Mouse (Mus musculus): ENCODE measurements around the gene Olfr417. TPM values are rescaled to one million over a fixed set of nuclear protein-coding genes. Genes with fewer than 3 reads are reported as not detected.
"Not testable (repeated sequence)": the region's sequence is repeated elsewhere in the genome, so short reads cannot be mapped to it uniquely, and the experiment has no call there.

Gene Olfr417
- polyA plus RNA-seq (2015; fragmentation: Nextera tagmentation; extraction: Ambion mirVana): not detected in 2 replicates

DNA sequence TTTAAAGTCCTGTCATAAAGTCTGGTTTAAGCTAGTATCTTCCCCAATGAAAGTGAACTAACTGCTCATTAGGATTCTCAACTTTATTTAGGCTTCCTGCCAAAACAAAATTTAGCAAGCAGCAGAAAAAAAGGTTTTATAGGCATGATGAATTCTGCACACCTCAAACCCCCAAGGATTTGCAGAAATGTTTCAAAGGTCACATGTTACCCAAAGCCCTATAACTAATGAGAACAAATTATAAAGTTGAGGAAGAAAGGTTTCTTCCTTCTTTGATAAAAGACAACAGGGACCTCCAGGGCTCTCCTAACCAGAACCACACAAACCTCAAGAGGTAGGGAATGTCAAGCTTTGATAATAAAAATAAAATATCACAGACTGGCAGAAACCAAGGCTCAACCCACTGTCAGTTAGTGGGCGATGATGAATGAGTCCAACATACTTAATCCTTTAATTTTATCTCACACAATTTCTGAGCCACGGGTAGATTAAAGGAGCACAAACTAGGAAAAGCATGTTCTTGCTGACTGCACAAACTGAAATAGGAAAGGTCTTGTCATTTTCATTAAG, at the start of gene Olfr417:
TSS of gene Olfr417 (plus strand) at position 241 of the 570 bp plus-strand sequence.
- no peak for ATAC-seq (replicated peaks; ENCODE audit: low FRiP score)
- Histone ChIP-seq H3K9ac (no peak within 1 kb of the TSS), H3K4me2 (no peak within 1 kb of the TSS), H3K27ac (no peak within 1 kb of the TSS), H3K27me3 (no peaks in the 10 kb centered on the region), H3K4me1 (no peaks in the 10 kb centered on the region), H3K4me3 (replicated peaks) (no peak within 1 kb of the TSS), H3K9me3 (replicated peaks) (no peaks in the 10 kb centered on the region), H3K36me3 (no peaks in the 10 kb centered on the region)
- WGBS: 54% methylated on average over 2 of the region's 2 CpGs

GRCm38 (mm10) chr1:174317308-174317707, 47.6 kb upstream of the Olfr417 start:
- Histone ChIP-seq H3K4me3 (replicated peaks) (no peak overlapping the region), H3K36me3 (no peaks in the 10 kb centered on the region), H3K27me3 (no peaks in the 10 kb centered on the region), H3K4me2 (no peak overlapping the region), H3K9ac (no peak overlapping the region), H3K9me3 (replicated peaks) (no peaks in the 10 kb centered on the region), H3K4me1 (no peaks in the 10 kb centered on the region), H3K27ac (no peak overlapping the region)
- 69% methylated on average over 2 of the region's 2 CpGs for WGBS
- no peak for ATAC-seq (replicated peaks; ENCODE audit: low FRiP score)

GRCm38 (mm10) chr1:174330218-174330617, 34.7 kb upstream of the Olfr417 start, which contains the start of gene Mptx1:
Mptx1 (plus strand) TSS chr1:174330518.
- H3K27me3 ChIP-seq: no peaks in the 10 kb centered on the region
- no peak within 1 kb of the TSS for H3K9ac ChIP-seq
- H3K27ac ChIP-seq: no peak within 1 kb of the TSS
- no peak within 1 kb of the TSS for H3K4me3 ChIP-seq (replicated peaks)
- H3K36me3 ChIP-seq: no peaks in the 10 kb centered on the region
- H3K4me1 ChIP-seq: no peaks in the 10 kb centered on the region
- no peak for ATAC-seq (replicated peaks; ENCODE audit: low FRiP score)
- no peaks in the 10 kb centered on the region for H3K9me3 ChIP-seq (replicated peaks)
- no peak within 1 kb of the TSS for H3K4me2 ChIP-seq

- H3K4me3 ChIP-seq (replicated peaks); H3K9ac ChIP-seq; H3K27ac ChIP-seq; ATAC-seq (replicated peaks; ENCODE audit: low FRiP score); H3K4me2 ChIP-seq; H3K4me1 ChIP-seq; H3K36me3 ChIP-seq; H3K27me3 ChIP-seq; H3K9me3 ChIP-seq (replicated peaks): not testable (repeated sequence)
- 86% methylated on average over 1 of the region's 1 CpGs for WGBS
Measured at GRCm38 (mm10) chr1:174353636-174354035, 11.3 kb upstream of the Olfr417 start.

DNA sequence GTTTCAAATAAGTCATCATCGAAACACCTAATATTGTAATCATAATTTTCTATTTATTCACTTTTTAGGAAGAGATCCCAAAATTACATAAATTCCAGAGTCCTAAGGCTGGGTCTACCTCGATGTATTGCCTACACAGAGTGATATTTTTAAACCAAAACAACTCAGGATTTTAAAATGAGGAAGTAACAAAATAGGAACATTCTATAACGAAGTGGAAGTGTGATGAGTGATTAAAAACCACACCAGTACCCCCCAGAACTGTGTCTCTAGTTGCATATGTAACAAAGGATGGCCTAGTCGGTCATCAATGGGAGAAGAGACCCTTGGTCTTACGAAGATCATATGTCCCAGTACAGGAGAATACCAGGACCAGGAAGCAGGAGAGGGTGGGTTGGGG, 10.3 kb upstream of the Olfr417 start:
- no peak for ATAC-seq (replicated peaks; ENCODE audit: low FRiP score)
- WGBS: 81% methylated on average over 5 of the region's 5 CpGs
- no peaks in the 10 kb centered on the region for H3K9me3 ChIP-seq (replicated peaks)

DNA sequence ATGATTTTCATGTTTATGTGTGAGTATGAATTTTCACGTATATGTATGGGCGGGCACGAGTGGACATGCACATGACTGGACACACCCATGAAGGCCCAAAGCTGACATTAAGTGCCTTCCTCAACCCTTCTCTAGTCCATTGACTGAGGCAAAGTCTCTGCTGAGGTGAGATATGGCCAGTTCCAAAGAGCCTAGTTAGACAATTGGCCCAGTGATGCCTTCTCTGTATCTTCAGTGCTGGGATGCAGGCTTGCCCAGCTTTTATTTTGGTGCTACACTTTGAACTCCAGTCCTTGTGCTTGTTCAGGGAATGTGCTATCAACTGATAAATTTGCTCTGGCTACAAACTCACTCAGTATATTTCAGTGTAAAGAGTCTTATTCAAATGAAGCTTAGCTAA, 8.9 kb downstream of the Olfr417 start:
- no peak for ATAC-seq (replicated peaks; ENCODE audit: low FRiP score)
- Histone ChIP-seq H3K27me3 (no peaks in the 10 kb centered on the region), H3K4me2 (no peak overlapping the region), H3K27ac (no peak overlapping the region), H3K9ac (no peak overlapping the region), H3K9me3 (replicated peaks) (no peaks in the 10 kb centered on the region), H3K4me3 (replicated peaks) (no peak overlapping the region), H3K4me1 (no peaks in the 10 kb centered on the region), H3K36me3 (no peaks in the 10 kb centered on the region)
- 89% methylated on average over 3 of the region's 3 CpGs for WGBS

More for the DNA sequence above, 10.3 kb upstream of the Olfr417 start:
- no peaks in the 10 kb centered on the region for H3K27me3 ChIP-seq
- no peak overlapping the region for H3K27ac ChIP-seq
- H3K4me3 ChIP-seq (replicated peaks): no peak overlapping the region
- H3K9ac ChIP-seq: no peak overlapping the region
- H3K4me1 ChIP-seq: no peaks in the 10 kb centered on the region
- no peak overlapping the region for H3K4me2 ChIP-seq
- H3K36me3 ChIP-seq: no peaks in the 10 kb centered on the region

DNA sequence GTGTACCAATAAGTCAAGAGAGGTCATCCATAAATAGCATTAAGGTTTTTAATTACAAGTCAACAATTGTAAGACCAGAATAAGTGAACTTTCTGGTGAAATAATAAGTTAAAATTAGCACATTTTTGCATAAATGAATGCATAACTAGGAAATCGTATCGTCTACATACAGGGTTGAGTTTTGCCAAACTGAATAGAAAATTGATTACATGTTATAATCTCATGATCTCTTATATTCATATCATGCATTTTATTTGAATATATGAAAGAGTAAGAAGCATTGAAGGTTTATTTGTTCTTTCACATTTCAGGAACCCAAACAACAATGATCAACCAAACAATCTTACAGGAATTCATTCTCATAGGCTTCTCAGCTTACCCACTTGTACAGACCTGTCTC, 25.8 kb downstream of the Olfr417 start, which contains the start of gene Olfr248:
TSS of gene Olfr248 (plus strand) at position 301 of the 400 bp plus-strand sequence.
- no peaks in the 10 kb centered on the region for H3K36me3 ChIP-seq
- no peak within 1 kb of the TSS for H3K9ac ChIP-seq
- H3K4me3 ChIP-seq (replicated peaks): no peak within 1 kb of the TSS
- 98% methylated on average over 2 of the region's 2 CpGs for WGBS
- H3K4me1 ChIP-seq: no peaks in the 10 kb centered on the region
- H3K9me3 ChIP-seq (replicated peaks): no peaks in the 10 kb centered on the region
- no peak within 1 kb of the TSS for H3K4me2 ChIP-seq
- no peaks in the 10 kb centered on the region for H3K27me3 ChIP-seq
- no peak for ATAC-seq (replicated peaks; ENCODE audit: low FRiP score)
- H3K27ac ChIP-seq: no peak within 1 kb of the TSS

GRCm38 (mm10) chr1:174422959-174423358, 58.0 kb downstream of the Olfr417 start:
- H3K4me2 ChIP-seq: no peak overlapping the region
- WGBS: 89% methylated on average over 4 of the region's 4 CpGs
- H3K27me3 ChIP-seq: no peaks in the 10 kb centered on the region
- no peak for ATAC-seq (replicated peaks; ENCODE audit: low FRiP score)
- H3K4me3 ChIP-seq (replicated peaks): no peak overlapping the region
- no peaks in the 10 kb centered on the region for H3K36me3 ChIP-seq
- H3K27ac ChIP-seq: no peak overlapping the region
- H3K4me1 ChIP-seq: no peaks in the 10 kb centered on the region
- H3K9me3 ChIP-seq (replicated peaks): no peaks in the 10 kb centered on the region
- no peak overlapping the region for H3K9ac ChIP-seq

- H3K27ac ChIP-seq: no peak within 1 kb of the TSS
- H3K9ac ChIP-seq: no peak within 1 kb of the TSS
- H3K27me3 ChIP-seq: no peaks in the 10 kb centered on the region
- 68% methylated on average over 1 of the region's 1 CpGs for WGBS
- no peaks in the 10 kb centered on the region for H3K9me3 ChIP-seq (replicated peaks)
- no peak for ATAC-seq (replicated peaks; ENCODE audit: low FRiP score)
- no peak within 1 kb of the TSS for H3K4me3 ChIP-seq (replicated peaks)
- H3K4me1 ChIP-seq: no peaks in the 10 kb centered on the region
- H3K36me3 ChIP-seq: no peaks in the 10 kb centered on the region
- H3K4me2 ChIP-seq: no peak within 1 kb of the TSS
Measured at GRCm38 (mm10) chr1:174423764-174424163, 58.8 kb downstream of the Olfr417 start, which contains the start of gene Olfr414. Olfr414 (plus strand) TSS chr1:174424064.

Other genes starting within 250 kb of the Olfr417 start
- gene Olfr231, start 244.0 kb upstream of the Olfr417 start, polyA plus RNA-seq (2015; fragmentation: Nextera tagmentation; extraction: Ambion mirVana): not detected in 2 replicates
- not detected in 2 replicates for gene Olfr424, start 233.6 kb upstream of the Olfr417 start, polyA plus RNA-seq (2015; fragmentation: Nextera tagmentation; extraction: Ambion mirVana)
- gene Olfr420, start 209.5 kb upstream of the Olfr417 start, polyA plus RNA-seq (2015; fragmentation: Nextera tagmentation; extraction: Ambion mirVana): not detected in 2 replicates
- gene Spta1, start 192.3 kb upstream of the Olfr417 start, polyA plus RNA-seq (2015; fragmentation: Nextera tagmentation; extraction: Ambion mirVana): 0.57 and 0.77 TPM in 2 replicates
- gene Olfr419, start 113.1 kb upstream of the Olfr417 start, polyA plus RNA-seq (2015; fragmentation: Nextera tagmentation; extraction: Ambion mirVana): not detected in 2 replicates
- gene Mptx1, start 34.6 kb upstream of the Olfr417 start, polyA plus RNA-seq (2015; fragmentation: Nextera tagmentation; extraction: Ambion mirVana): 0.22 TPM in 1 of 2 replicates, not detected in the other
- gene Olfr248, start 25.9 kb downstream of the Olfr417 start, polyA plus RNA-seq (2015; fragmentation: Nextera tagmentation; extraction: Ambion mirVana): not detected in 2 replicates
- not detected in 2 replicates for gene Olfr414, start 58.9 kb downstream of the Olfr417 start, polyA plus RNA-seq (2015; fragmentation: Nextera tagmentation; extraction: Ambion mirVana)
- gene Olfr220, start 77.0 kb downstream of the Olfr417 start, polyA plus RNA-seq (2015; fragmentation: Nextera tagmentation; extraction: Ambion mirVana): not detected in 2 replicates
- 0.59 and 0.95 TPM in 2 replicates for gene Fmn2, start 136.7 kb downstream of the Olfr417 start, polyA plus RNA-seq (2015; fragmentation: Nextera tagmentation; extraction: Ambion mirVana)

Data from kidney, embryonic 15.5 days (tissue).